Mouse (Mus musculus) heart, postnatal 0 days (tissue): ENCODE results near the gene Sh2d4b.

ENCODE experiments used
- CTCF ChIP-seq: IDR thresholded peaks from 2 replicates; pipeline ENCODE4 v1.5.1; 2016; ENCODE audit warnings: antibody characterized with exemption, control low read depth, low read depth
- EP300 ChIP-seq: IDR thresholded peaks from 2 replicates; pipeline ENCODE4 v1.6.1; 2016; ENCODE audit warnings: antibody characterized with exemption, low read depth

DNA sequence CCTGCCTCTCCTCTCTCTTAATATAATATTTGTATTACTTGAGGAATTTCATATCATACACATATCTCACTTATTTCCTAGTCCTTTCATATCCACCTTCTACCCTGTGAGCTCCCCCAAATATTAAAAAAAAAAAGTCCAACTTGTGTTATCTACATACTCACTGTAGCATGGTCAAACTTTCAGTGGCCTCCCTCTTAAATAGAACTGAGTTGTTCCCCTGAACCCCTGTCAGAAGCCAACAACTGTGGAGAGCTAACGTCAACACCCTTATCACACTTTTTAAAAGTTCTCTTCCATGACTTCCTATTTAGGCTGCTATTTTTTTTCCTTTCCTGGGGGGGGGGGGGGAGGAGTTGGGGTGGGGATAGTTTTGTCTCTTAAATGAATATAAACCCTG lies 7.3 kb downstream of the Sh2d4b start:
- TF ChIP-seq CTCF (no peak), EP300 (no peak)
